Mouse (Mus musculus) stomach, embryonic 16.5 days (tissue): ENCODE measurements around the gene Zbtb8os. TPM values are rescaled to one million over a fixed set of nuclear protein-coding genes. Genes with fewer than 3 reads are reported as not detected.
A peak's percentile ranks its signal among the peaks of the same experiment; 100 is the strongest.
"Not testable (repeated sequence)": the region's sequence is repeated elsewhere in the genome, so short reads cannot be mapped to it uniquely, and the experiment has no call there.

Experiments used
- ATAC-seq: fragments of 200-750 bp; cut with Nextera tagmentation; 2 replicates; pipeline ENCODE4 v1.8.0; 2017; ENCODE audit warnings: moderate number of reproducible peaks, moderate TSS enrichment; ENCODE audit not compliant: insufficient read depth, low FRiP score
- H3K27ac ChIP-seq: fragments of 300-500 bp; sonication (generic); 2 replicates; pipeline ENCODE4 v1.5.1; 2014; ENCODE audit warnings: low read length
- H3K27me3 ChIP-seq: fragments of 300-500 bp; sonication (generic); 2 replicates; pipeline ENCODE4 v1.6.1; 2014; ENCODE audit warnings: low read length, control low read depth, mixed read lengths; ENCODE audit not compliant: control insufficient read depth, insufficient read depth
- H3K36me3 ChIP-seq: fragments of 300-500 bp; sonication (generic); 2 replicates; pipeline ENCODE4 v1.6.1; 2014; ENCODE audit warnings: low read length; ENCODE audit not compliant: control insufficient read depth, insufficient read depth
- H3K4me1 ChIP-seq: fragments of 300-500 bp; sonication (generic); 2 replicates; pipeline ENCODE4 v1.6.1; 2014; ENCODE audit warnings: low read length, control low read depth, mixed read lengths; ENCODE audit not compliant: control insufficient read depth, insufficient read depth
- H3K4me2 ChIP-seq: fragments of 300-500 bp; sonication (generic); 2 replicates; pipeline ENCODE4 v1.6.1; 2014; ENCODE audit warnings: low read depth, low read length, mixed read lengths
- H3K4me3 ChIP-seq: fragments of 300-500 bp; sonication (generic); replicated peaks from 2 replicates; pipeline ENCODE4 v1.5.1; 2014; ENCODE audit warnings: mild to moderate bottlenecking, low read length
- H3K9ac ChIP-seq: fragments of 300-500 bp; sonication (generic); 2 replicates; pipeline ENCODE4 v1.6.1; 2014; ENCODE audit warnings: low read length
- H3K9me3 ChIP-seq: fragments of 300-500 bp; sonication (generic); replicated peaks from 2 replicates; pipeline ENCODE4 v1.6.1; 2016; ENCODE audit warnings: low read length, control low read depth; ENCODE audit not compliant: control insufficient read depth
- WGBS: fragments of 180-500 bp; shearing (Covaris S2); extraction: QIAGEN DNeasy Blood & Tissue Kit; methylation state at CpG from one replicate; pipeline ENCODE4 v1.1.7; 2014; 5-methylcytosine and 5-hydroxymethylcytosine counted together
- polyA plus RNA-seq: library from polyadenylated mRNA; unstranded; fragments of >200 nt; fragmentation: Nextera tagmentation; extraction: Ambion mirVana; gene quantifications from 2 replicates; pipeline ENCODE4 v1.2.1, GENCODE M21; 2015

Gene Zbtb8os
- polyA plus RNA-seq, 1 experiment from 2014 or later, result 46.6 TPM

DNA sequence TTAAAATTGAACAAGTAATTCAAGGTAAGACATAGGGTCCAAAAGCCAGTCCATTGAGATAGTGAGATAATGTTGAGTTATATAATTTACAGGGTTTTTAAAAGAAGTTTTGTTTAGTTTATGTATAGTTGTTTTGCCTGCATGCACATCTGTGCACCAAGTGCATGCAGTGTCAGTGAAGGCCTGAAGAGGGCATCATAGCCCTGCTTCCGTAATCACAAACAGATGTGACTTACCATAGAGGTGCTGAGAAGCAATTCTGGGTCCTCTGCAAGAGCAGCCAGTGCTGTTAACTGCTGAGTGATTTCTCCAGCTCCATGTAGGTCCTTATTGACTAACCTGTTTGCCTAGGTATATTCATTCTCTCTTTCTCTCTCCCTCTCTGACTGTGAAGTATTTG, 6.4 kb downstream of the Zbtb8os start:
- Histone ChIP-seq H3K4me1 (no peaks in the 10 kb centered on the region; the same call in 1 of the 2 replicates), H3K27me3 (no peaks in the 10 kb centered on the region), H3K4me3 (no peak overlapping the region), H3K27ac (no peak overlapping the region), H3K4me2 (no peak overlapping the region), H3K9me3 (no peaks in the 10 kb centered on the region), H3K9ac (no peak overlapping the region), H3K36me3 (peaks cover 5% of the 10 kb centered on the region; the same call in 1 of the 2 replicates)
- 77% methylated on average over 1 of the region's 1 CpGs for WGBS
- no peak for ATAC-seq

DNA sequence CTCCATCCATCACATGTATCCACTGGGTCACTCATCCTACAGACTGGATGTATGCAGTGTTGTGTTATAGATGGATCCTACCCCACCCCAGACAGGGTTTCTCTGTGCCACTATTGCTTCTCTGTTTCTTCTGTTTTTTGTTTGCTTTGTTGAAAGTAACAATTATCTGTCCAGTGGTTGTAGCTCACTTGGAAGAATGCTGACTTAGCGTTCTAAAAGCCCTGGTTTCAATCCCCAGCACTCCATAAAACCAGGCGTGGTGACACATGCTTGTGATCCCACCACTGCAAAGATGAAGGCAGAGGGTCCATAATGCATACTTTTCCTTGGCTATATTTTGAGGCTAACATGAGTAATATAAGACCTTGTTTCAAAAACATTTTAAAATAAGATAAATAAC, 7.2 kb downstream of the Zbtb8os start:
- no peak overlapping the region for H3K4me2 ChIP-seq
- H3K27ac ChIP-seq, result no peak overlapping the region
- no peaks in the 10 kb centered on the region for H3K9me3 ChIP-seq
- no peaks in the 10 kb centered on the region for H3K27me3 ChIP-seq
- no peak overlapping the region for H3K4me3 ChIP-seq
- H3K9ac ChIP-seq, result no peak overlapping the region
- 86% methylated on average over 2 of the region's 2 CpGs for WGBS
- H3K36me3 ChIP-seq, result peaks cover 5% of the 10 kb centered on the region; the same call in 1 of the 2 replicates
- H3K4me1 ChIP-seq, result no peaks in the 10 kb centered on the region; the same call in 1 of the 2 replicates
- no peak for ATAC-seq

DNA sequence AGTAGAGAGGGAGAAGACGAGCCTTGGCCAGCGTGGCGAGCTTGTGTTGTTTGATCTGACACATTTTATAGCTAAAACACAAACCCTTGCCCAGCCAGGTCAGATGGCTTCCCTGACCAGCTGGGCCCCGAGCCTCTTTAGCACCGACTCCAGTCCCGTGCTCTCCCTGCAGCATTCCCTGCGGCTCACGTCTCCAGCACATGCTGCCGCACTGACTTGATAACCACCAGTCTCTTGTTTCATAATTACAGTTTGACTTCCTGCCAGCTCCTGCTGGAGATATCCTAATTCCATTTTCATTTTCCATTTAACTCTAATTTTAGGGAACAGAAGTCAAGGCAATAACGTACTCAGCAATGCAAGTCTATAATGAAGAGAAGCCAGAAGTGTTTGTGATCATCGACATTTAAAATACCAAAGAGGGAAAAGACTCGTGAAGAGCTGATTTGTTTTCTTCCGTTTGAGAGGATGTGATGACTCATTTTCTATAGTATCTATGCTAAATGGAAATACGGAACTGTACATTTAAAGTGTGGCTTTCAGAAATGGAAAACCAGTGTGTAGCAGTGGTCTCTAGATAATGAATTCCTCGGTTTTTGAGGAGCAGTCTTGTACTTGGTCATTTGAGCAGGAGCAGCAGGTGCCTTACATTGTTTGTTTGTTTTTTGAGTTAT, 11.1 kb downstream of the Zbtb8os start:
- no peak overlapping the region for H3K9ac ChIP-seq
- ATAC-seq, result no peak
- no peaks in the 10 kb centered on the region for H3K9me3 ChIP-seq
- WGBS, result 77% methylated on average over 15 of the region's 15 CpGs
- no peak overlapping the region for H3K27ac ChIP-seq
- no peaks in the 10 kb centered on the region for H3K4me1 ChIP-seq
- no peak overlapping the region for H3K4me3 ChIP-seq
- no peaks in the 10 kb centered on the region for H3K27me3 ChIP-seq
- H3K4me2 ChIP-seq, result no peak overlapping the region
- H3K36me3 ChIP-seq, result peaks cover 5% of the 10 kb centered on the region; the same call in 1 of the 2 replicates

DNA sequence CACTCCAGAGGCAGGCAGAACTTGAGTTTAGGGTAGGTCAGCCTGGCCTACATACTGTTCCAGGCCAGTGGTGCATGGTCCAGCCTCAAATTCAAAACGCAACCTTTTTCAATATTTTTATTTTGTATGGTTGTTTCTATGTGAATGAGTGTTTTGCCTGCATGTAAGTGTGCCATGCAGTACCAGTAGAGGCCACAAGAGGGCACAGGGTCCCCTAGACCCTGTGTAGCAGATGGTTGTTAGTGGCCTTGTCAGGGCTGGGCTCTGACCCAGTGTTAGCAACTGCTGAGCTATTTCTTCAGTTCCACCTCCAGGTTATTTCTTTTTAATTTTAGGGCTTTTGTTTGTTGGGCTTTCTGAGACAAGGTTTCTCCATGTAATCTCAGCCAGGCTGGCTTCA, 15.1 kb downstream of the Zbtb8os start:
- Histone ChIP-seq H3K27me3 (no peaks in the 10 kb centered on the region), H3K4me1 (no peaks in the 10 kb centered on the region), H3K9ac (no peak overlapping the region), H3K4me3 (no peak overlapping the region), H3K4me2 (no peak overlapping the region), H3K27ac (no peak overlapping the region), H3K9me3 (no peaks in the 10 kb centered on the region), H3K36me3 (no peaks in the 10 kb centered on the region)
- 13% methylated on average over 1 of the region's 1 CpGs for WGBS
- ATAC-seq, result peak; percentile 77; the same call in 1 of the 2 replicates

DNA sequence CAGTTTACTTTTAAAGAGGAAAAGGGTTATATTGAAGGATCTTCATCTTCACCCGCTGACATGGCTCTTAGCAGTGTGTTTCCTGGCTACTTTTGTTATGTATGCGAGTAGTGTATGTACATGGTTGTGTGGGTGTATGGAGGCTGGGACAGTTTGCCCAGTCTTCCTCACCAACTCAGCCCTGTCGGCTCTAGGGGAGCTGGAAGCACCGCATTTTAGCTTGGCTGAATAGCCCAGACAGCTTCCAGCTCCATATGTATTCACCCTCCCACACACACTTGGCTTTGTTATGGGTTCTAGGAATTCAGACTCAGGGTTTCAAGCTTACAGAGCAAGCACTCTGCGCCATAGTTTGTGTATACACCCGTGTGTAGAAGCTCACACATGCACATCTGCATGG, 15.6 kb downstream of the Zbtb8os start:
- H3K36me3 ChIP-seq, result no peaks in the 10 kb centered on the region
- H3K4me2 ChIP-seq, result no peak overlapping the region
- H3K4me3 ChIP-seq, result no peak overlapping the region
- no peaks in the 10 kb centered on the region for H3K27me3 ChIP-seq
- ATAC-seq, result no peak
- no peak overlapping the region for H3K9ac ChIP-seq
- H3K27ac ChIP-seq, result no peak overlapping the region
- H3K4me1 ChIP-seq, result no peaks in the 10 kb centered on the region
- no peaks in the 10 kb centered on the region for H3K9me3 ChIP-seq
- WGBS, result 71% methylated on average over 6 of the region's 6 CpGs

DNA sequence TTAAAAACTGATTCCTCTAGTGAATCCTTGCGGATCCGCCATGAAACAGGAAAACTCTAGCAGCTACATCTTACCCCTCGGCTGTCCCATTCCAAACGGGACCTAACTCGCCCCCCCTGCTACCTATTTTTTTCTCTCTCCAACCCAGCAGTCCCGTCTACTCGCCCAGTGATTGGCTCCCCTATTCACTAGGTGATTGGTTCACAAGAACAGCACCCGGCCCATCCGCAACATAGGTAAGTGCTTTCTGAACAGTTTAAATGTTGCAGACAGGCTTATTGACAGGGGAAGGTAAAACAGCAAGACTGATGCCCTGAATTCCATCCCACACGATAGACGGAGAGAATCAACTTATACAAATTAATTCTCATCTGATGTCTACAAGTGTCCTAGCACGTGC, 17.7 kb downstream of the Zbtb8os start:
- 87% methylated on average over 12 of the region's 12 CpGs for WGBS

DNA sequence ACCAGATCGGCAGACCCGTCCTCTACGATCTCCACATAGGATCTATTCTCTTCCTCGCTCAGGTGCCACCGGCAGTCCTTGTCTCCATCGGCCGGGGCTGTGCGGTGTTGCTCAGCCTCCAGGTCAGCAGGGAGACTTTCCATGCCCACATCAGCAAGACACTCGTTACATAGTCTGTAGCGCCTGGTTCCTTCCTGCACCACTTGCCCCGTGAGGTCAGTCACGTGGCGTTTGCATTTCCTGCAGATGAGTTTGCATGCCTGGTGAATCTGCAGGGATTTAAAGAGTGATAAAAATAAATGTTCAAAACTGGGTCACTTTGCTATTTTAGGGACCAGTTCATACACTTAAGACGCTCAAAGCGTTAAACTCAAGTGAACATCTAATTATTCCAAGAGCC, 18.7 kb downstream of the Zbtb8os start:
- no peak overlapping the region for H3K4me2 ChIP-seq
- no peaks in the 10 kb centered on the region for H3K9me3 ChIP-seq
- H3K9ac ChIP-seq, result no peak overlapping the region
- H3K36me3 ChIP-seq, result no peaks in the 10 kb centered on the region; the same call in 1 of the 2 replicates
- WGBS, result 76% methylated on average over 15 of the region's 15 CpGs
- H3K4me3 ChIP-seq, result no peak overlapping the region
- ATAC-seq, result no peak
- no peak overlapping the region for H3K27ac ChIP-seq
- H3K4me1 ChIP-seq, result no peaks in the 10 kb centered on the region
- no peaks in the 10 kb centered on the region for H3K27me3 ChIP-seq

More for the DNA sequence above, 17.7 kb downstream of the Zbtb8os start:
- no peaks in the 10 kb centered on the region for H3K4me1 ChIP-seq
- H3K9ac ChIP-seq, result no peak overlapping the region
- H3K9me3 ChIP-seq, result no peaks in the 10 kb centered on the region
- no peak overlapping the region for H3K27ac ChIP-seq
- H3K4me2 ChIP-seq, result no peak overlapping the region
- no peak overlapping the region for H3K4me3 ChIP-seq
- no peaks in the 10 kb centered on the region; the same call in 1 of the 2 replicates for H3K36me3 ChIP-seq
- ATAC-seq, result no peak
- H3K27me3 ChIP-seq, result no peaks in the 10 kb centered on the region

DNA sequence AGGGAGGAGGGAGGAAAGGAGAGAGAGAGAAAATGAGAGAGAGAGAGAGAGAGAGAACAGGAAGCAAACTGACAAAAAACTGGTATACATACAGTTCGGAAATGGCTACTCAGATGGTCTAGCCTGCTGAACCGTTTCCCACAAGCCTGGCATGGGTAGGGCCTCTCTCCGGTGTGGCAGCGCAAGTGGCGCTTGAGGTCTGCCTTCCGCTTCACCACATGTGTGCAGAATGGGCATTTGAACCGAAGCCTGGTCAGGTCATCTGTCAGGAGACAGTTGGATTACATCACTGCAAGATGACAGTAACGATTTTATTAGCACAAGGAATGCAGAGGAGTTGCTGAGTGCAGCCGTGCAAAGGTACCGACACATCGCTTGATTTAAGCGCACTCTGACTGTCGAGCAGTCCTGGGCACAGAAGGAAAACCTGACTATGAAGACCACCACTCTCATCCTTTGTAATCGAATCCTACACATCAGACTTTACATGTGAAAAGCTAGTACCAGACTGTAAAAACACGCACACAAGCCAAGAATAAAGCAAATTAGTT, 22.2 kb downstream of the Zbtb8os start:
- no peaks in the 10 kb centered on the region for H3K4me1 ChIP-seq
- 75% methylated on average over 15 of the region's 15 CpGs for WGBS
- H3K27ac ChIP-seq, result no peak overlapping the region
- H3K36me3 ChIP-seq, result peaks cover 3% of the 10 kb centered on the region; the same call in 1 of the 2 replicates
- no peak overlapping the region for H3K9ac ChIP-seq
- no peak for ATAC-seq
- no peaks in the 10 kb centered on the region for H3K9me3 ChIP-seq
- no peaks in the 10 kb centered on the region for H3K27me3 ChIP-seq
- H3K4me2 ChIP-seq, result no peak overlapping the region
- no peak overlapping the region for H3K4me3 ChIP-seq

DNA sequence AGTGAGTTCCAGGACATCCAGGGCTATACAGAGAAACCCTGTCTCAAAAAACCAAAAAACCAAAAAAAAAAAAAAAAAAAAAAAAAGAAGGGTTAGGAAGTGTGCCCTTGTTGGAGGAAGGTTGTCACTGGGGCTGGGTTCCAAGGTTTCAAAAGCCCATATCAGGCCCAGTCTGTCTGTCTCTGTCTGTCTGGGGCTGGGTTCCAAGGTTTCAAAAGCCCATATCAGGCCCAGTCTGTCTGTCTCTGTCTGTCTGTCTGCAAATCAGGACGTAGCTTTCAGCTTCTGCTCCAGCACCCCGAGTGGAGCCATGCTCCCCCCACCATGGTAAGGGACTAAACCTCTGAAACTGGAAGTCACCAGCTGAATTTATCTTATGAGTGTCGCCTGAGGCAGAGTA, 26.7 kb downstream of the Zbtb8os start:
- H3K27ac ChIP-seq, H3K4me1 ChIP-seq, H3K9me3 ChIP-seq, ATAC-seq, H3K27me3 ChIP-seq, H3K9ac ChIP-seq, H3K4me2 ChIP-seq, H3K36me3 ChIP-seq, H3K4me3 ChIP-seq: not testable (repeated sequence)
- WGBS, result 89% methylated on average over 3 of the region's 3 CpGs
